Mouse (Mus musculus) frontal cortex, postnatal 14 days (tissue): ENCODE measurements around the gene Samd15.

ENCODE experiments used
- DNase-seq, 2 experiments: peaks; one replicate each; pipeline ENCODE4 v3.0.0; 2022; ENCODE audit warnings: low spot score in 2 of 2

The Samd15 gene

DNA sequence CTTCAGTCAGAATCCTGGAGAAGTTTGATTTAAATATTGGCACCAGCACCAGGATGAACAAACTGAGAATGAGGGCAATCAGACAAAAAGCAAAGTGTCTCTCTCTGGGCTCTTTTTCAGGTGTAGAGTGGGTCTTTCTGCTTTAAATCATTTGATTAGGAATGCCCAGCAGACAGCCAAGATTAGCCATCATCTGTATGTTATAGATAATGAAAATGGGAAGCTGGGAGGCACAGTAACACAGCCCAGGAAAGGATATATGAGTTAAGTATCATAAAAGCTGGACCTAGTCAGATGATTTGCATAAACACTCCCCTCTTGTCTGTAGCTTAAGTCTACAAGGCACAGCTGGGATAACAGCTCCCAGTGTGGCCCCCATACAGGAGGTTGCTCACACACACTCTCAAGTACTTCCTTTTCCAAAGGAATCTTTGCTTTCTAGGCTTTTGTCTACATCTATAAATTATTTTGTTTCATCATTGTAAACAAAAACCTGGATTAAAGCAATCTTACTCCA lies 30.9 kb downstream of the Samd15 start:
- no peak for DNase-seq

DNA sequence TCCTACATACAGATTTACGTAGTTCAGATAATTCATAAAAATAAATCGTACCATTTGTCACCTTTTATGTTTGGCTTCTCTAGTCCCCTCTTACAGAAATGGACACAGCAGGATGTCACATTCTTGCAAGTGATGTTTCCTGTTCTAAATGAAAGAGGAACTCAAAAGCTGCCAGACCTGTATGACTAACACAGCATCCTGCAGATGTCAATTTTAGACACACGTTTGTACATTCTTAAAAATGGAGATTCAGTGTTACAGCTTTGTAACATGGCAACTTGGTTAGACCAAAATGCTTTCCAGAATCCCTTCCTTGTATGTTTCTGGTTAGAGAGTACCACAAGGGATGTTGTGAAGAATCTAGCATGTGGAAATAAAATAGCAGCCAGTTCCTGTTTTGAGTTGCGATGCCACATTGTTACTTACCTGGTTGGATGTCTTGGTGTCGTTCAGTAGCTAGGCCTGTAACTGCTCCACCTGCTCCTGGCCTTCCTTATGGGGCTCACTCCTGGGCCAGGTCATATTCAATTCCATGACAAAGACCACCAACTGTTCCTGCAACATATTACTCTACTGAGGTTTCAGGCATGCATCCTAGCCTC lies 37.5 kb downstream of the Samd15 start:
- no peak for DNase-seq

DNA sequence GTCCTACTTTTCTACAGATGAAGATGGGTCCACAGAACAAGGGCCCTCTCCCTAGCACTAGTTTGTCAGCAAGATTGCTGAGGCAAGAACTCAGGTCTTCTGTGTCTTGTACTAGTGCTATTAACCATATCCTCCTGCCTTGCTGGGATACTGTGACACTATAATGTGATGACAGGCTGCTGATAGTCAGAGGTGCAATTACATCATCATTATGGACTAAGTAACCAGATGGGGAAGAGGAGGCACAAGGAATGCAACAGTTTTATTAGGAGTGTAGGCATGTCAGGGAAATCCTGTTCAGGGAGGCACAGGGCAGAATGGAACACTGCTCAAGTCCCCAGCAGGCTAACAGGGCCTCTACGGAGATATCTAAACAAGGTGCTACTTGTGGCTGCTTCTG lies 39.1 kb downstream of the Samd15 start, which contains the start of gene Noxred1:
TSS of gene Noxred1 (minus strand) at position 101 of the 400 bp plus-strand sequence.
- no peak for DNase-seq

DNA sequence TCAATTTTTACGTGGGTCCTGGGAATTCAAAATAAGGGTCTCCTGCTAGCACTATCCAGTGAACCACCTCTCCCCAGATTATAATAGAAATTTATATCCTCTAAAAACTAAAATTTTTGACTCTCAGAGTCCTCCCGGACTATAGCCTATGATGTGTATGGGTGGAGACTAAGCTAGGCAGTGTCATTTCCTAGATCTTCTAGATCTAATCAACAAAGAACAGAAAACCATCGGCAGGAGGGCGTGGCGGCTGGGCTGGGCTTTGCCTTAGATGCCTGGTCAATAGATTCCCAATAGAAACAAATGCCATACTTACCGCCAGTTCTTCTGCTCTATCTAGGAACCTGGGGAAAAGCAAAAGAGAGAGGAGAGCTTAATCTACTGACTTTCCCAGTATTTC lies 50.6 kb downstream of the Samd15 start:
- DNase-seq, result no peak

DNA sequence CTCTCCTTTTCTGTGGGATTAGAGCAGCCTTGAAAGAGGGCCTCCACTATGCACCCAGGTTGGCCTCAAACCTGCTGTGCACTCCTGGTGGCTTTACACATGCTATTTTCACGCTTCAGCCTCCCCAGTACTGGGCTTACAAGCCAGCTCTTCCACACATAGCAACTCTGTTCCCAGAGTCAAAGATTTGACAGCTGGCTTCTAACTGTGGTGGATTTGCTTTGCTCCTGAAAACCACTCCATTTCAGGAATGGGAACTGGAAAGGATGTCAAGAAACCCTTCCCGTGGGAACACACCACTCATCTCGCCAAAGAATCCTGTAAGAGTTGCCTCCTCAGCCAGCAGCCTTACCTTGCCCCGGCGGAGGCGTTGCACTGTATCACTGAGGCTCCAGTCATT lies 54.4 kb downstream of the Samd15 start:
- no peak for DNase-seq

DNA sequence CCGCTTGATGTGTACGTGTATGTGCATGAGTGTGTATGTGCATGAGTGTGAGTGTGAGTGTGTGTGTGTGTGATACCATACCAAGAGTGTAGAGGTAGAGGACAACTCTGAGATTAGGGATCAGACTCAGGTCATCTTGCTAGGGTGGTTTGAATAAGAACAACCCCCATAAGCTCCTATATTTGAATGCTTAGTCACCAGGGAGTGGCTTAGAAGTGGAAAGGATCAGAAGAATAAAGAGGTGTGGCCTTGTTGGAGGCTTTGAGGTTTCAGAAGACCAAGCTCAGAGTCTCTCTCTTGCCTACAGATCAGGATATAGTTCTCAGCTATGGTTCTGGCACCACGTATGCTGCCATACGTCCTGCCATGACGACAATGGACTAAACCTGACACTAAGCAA lies 57.1 kb downstream of the Samd15 start:
- DNase-seq, result no peak

DNA sequence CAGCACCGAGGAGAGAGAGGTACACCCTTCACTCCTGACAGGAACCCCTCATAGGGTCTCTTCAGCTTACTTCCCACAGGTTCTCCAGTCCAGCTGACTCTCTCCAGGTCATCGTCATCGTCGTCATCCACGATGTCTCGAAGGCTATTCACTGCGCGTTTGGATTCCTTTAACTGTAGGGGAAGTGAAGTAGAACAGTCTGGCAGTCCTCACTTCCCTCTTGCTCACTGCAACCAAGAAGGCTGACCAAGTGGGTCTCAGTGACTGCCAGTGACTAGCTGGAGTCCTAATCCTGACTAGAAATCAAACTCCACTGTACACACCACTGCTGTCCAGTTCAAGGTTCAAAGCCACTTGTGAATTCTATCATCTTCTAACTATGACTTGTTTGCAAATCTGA lies 61.0 kb downstream of the Samd15 start:
- no peak for DNase-seq
